Mouse (Mus musculus) heart, adult 11 months (tissue): Measurements from ENCODE around the gene Herc4.
A peak's percentile ranks its signal among the peaks of the same experiment; 100 is the strongest.

Experiments used
- DNase-seq: peaks from one replicate; pipeline ENCODE4 v3.0.0; 2022

Herc4 gene

DNA sequence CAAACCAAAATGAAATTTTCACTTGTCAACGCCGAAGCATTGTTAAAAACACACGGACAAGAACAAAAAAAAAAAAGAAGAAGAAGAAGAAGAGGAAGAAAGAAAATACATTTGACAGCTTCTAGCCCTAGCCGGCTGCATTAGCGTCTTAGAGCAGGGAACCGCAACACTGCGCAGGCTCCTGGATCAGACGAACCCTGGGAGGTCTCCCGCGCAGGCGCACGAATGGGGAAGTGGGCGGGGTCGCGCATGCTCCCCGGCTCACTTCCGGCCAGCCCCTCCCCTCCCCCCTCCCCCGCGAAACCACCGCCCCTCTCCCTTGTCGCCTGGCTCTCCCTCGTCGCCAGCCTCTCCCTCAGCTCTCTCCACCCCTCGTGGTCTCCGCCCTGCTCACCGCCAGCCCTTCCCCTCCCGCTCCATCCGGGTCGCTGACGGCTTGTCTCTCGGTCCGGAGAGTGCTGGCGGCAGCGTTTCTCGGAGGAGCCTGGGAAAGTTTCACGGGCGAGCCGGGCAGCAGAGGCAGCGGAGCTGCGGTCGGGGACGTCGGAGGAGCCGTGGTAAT is at the start of gene Herc4:
Herc4 (plus strand) TSS at position 318 of the 562 bp plus-strand sequence.
- DNase-seq, result peak; percentile 100

DNA sequence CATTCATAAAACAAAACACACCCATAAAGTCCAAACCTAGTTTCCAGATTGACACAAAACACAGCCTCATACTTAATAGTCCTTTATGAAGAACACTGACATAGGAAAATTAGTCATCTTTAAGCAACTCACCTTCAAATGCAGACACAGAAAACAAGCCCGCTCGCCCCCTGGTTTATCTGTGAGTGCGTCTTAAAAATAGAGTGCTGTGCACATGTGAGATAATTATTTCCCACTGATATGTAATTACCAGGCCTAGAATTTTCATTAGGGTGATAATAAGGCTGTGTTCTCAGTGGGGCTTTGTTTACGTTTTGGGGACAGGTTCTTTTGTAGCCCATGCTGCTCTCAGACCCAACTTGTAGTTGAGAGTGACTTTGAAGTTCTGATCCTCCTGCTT is 44.6 kb upstream of the Herc4 start:
- DNase-seq, result no peak

DNA sequence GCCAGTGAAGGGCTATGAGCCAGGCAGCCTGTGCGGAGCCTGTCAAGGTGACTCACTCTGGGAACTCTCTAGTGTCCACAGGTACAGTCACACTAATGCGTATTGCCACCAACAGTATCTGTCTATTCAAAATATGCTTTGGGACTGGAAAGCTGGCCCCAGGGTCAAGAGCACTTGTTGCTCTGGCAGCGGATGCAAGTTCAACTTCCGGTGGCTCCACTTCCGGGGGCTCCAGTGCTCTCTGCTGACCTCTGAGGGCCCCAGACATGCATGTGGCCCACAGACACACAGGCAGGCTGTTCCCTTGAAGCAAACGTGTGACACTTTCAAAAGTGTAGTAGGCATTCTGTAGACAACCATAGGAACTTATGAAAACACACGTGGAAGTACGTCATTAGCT is 42.1 kb upstream of the Herc4 start:
- peak; percentile 90 for DNase-seq

DNA sequence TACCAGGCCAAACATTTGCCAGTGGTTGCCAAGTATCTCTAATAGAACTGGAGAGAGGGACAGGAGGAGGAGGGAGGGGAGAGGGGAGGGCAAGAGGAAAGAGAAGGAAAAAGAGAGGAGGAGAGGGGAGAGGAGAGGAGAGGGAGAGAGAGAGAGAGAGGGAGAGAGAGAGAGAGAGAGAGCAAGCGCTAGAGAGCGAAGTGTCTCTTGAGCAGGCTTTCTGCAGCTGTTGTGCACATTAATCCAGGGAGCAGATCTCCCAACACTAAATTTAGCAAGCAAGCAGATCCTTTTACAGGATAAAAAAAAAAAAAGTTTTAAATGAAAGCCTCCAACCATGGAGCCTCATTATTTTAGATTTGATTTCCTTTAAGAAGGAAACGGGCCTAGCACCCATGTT is 40.6 kb upstream of the Herc4 start:
- no peak for DNase-seq

DNA sequence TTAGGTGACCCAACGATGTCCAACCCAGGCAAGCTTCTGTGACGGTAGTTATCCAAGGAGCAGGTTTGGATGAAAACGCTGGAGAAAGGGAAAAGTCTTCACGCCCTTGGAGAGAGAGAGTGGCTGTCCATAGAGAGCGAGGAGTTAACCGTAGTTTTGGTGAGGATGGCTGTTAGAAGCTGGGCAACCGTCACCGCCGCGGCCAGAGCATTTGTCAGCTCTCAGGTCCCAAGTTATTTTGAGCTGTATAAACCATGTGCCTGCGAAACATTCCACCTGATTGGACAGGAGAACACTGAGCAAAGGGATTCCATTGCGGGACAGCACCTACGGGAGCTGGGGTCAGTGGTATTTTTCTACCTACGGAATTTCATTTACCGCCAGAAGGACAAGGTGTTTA is 39.9 kb upstream of the Herc4 start, which contains the start of gene Mypn:
Mypn (minus strand) TSS at position 225 of the 400 bp plus-strand sequence.
- DNase-seq, result peak; percentile 95

DNA sequence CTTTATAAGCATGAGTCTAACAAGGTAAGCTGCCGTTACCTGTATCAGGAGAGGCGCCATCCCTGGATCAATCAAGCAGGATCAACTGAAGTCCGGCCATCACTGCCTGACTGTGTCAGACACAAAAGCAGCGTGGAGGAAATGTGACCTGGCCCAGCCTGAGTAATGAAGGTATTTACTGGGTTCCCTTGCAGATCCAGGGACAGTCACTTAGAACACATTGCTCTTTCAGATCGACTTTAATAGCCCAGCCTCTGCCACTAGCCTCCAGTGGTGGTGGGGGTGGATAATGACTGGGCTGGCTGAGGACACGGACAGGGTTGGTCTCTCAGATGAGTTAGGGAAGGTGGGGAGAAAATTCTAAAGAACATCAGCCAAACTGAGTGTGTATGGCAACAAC is 34.7 kb upstream of the Herc4 start:
- DNase-seq, result peak; percentile 75

DNA sequence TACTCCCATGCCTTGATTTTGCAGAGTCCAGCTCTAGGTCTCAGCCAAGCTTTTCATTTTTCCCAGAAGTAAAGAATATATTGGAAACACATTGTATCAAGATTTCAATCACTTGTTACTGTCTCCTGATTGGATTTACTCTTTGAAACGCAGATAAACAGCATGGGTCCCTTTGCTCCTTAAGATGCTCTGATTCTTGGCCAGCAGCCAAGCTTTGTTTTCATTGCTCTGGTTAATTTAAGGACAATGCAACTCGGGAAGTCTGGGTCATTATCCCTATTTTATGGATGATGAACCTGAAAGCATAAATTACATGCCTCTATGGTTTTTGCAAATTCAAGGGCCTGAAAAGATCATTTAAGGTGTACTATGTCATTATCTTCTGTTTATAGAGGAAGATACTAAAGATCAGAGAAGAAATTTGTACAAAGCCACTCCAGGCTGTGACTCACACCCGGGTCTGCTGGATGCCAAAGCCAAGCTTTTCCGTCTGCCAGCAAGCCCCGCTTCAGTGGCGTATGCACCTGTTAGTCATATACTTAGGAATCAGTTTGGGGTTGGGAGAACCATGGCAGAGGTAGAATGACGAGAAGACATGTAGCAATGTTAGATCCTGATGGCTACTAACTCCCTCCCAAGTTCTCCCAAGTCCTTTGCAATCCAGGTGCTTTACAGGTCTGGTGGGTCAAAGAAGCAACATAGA is 22.4 kb upstream of the Herc4 start:
- peak; percentile 50 for DNase-seq

DNA sequence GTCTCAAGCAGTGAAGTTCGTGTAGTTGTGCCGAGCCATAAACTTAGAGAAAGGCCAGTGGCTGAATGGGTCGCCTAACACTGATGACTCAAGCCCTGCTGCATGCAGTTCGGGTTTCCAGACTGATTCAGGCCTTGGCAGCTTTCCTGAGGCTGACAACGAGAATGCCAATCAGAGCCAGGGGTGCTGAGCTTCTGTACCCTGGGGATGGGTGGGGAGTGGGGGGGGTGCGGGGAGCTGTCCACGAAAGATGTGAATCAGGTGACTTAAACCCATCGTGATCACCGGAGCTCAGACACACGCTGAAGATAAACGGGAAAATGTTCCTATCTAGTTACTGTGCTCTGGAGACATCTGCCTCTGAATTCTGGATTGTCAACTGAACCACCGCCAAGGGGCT is 19.3 kb upstream of the Herc4 start:
- DNase-seq, result peak; percentile 48

DNA sequence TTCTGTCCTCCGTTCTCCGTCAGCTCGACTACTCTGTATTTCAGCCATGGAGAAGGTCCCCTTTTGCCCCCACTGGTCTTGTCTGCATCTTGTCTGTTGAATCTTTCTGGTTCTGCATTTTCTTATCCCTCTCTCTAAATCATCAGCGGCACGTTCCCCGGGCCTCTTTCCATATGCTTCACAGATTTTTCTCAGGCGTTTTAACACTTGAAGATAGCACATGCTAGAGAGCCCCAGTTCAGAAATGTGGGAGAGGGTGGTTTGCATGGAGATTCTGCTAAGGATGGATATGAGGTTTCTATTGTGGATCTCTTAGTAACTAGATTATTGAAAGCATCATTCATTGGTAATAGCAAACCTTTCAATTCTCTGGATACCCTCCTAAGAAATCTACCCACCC is 13.3 kb upstream of the Herc4 start:
- peak; percentile 78 for DNase-seq

DNA sequence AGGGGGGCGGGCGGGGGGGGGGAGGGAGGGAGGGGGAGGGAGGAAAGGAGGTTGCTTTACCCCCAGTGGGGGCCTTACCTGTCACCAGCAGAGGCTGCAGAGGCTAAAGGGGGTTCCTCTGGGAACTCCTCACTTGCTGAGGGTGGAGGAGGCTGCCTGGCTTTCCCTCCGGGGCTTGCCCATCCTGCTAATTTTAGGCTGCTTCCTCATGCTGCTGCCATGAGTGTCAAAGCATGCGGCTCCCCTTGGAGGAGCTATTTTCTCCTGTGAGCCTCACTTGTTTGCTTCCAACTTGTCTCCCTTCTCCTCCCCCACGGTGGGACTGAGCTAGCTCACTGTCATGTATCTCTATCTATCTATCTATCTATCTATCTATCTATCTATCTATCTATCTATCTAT is 12.8 kb upstream of the Herc4 start:
- peak; percentile 95 for DNase-seq

DNA sequence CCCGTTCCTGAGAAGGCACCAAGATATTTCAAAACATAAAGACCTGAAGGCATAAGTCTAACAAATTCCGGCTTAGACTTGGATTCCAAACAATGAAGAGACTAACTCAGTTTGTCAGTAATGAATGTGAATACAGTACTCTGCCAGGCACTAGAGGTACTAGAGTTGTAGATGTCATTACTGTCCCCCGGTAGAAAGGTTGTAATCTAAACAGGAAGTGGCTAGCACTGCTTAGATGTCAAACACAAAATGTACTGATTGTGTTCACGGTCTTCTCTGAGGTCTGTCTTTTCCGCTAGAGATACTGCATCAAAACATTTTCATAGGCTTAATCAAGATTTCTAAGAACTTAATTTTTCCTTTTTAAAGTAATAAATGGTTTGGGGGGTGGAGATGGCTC is 12.0 kb upstream of the Herc4 start:
- DNase-seq, result no peak

DNA sequence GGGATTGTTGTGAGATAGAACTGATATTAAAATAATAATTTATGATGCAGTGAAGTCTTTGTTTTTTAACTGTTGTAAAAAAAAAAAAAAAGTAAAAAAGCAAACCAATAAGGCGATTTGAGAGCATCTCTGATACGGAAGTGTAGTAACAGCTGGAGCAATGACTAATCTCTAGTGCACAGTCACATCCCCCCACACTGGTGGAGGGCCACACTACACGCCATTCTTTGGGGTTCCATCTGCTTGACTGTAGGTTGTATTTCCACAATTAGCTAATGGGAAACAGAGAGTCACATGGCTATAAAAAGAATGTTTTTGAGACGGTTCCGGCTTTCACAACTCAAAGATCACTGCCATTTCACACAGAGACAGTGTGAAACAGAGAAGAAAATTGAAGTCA is 9.5 kb upstream of the Herc4 start:
- peak; percentile 78 for DNase-seq

DNA sequence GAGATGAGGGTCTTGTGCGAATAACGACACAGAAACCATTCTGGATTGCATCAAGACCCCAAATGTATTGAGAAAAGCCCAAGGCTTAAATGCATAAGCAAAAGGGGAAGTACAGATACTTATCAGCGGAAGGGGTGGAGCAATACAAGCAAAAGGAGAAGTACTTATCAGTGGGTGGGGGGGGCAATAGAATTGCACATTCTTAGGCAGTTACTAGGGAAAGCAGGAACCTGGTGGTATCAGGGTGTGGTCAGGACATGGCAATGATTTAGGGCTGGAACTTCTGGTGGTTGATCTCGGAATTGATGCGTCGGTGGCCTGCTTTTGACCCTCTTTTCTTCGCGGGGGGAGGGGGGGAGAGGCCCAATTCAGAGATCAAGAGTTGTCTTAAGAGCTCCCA is 7.7 kb upstream of the Herc4 start:
- DNase-seq, result no peak

DNA sequence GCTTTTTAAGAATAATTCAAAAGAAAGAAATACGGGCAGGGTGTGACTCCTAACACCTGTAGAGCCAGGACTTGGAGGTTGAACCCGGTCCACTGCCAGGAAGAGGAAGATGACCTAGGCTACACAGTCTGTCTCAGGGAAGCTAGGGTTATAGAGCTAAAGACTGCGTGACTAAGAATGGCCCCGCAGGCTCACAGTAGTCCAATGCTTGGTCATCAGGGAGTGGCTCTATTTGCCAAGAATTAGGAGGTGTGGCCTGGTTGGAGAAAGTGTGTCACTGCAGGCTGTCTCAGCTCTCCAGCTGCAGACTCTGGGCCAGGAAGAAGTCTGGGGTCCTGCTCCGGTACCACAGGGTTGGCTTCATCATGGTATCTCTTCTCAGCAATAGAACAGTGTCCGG is 6.9 kb upstream of the Herc4 start:
- DNase-seq, result peak; percentile 43

DNA sequence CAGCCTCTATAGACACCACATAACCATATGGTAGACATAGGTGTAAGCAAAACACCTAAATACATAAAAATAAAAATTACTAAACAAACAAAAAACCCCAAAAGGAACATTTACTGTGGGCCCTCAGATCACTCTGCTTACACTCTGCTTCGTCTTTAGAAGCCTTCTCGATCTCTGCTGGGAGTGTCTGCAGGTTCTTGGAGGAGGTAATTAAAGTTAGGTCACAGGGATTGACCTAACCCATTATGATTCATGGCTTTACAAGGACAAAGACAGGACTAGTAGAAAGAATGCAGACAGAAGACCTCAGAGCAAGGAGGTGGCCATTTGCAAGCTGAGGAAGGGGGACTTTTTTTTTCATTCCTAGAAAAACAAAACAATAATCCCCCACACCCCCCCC is 6.4 kb upstream of the Herc4 start:
- no peak for DNase-seq

DNA sequence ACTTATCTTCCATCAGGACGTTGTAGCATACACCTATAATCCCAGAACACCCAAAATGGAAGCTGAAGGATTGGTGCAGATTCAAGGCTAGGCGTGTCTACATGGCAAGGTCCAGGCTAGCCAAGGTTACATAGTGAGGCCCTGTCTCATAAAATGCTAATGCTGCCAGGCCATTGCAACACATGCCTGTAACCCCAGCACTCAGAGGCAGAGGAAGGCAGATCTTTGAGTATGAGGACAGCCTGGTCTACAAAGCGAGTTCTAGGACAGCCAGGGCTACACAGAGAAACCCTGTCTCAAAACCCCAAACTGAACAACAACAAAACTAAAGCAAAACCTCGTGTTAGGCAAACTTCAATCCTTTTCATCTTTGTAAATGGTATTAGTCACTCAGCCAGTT is 5.5 kb upstream of the Herc4 start:
- DNase-seq, result no peak

DNA sequence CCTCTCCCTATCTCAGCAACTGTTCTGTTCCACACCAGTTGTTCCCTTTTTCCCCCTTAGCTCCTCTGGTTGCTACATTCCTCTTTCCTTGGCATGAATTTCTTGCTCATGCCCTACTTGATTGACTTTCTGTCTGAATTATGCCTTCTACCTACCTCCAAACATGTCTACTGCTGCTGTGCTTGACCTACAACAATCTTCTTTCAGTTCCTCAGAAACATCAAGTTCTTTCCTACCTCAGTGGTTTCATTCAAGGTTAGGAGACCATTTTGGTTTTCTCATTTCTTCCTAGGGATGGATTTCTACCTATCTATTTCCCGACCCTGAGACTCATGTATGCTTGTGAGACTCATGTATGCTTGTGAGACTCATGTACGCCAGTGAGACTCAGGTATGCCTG is 3.8 kb upstream of the Herc4 start:
- DNase-seq, result peak; percentile 68

DNA sequence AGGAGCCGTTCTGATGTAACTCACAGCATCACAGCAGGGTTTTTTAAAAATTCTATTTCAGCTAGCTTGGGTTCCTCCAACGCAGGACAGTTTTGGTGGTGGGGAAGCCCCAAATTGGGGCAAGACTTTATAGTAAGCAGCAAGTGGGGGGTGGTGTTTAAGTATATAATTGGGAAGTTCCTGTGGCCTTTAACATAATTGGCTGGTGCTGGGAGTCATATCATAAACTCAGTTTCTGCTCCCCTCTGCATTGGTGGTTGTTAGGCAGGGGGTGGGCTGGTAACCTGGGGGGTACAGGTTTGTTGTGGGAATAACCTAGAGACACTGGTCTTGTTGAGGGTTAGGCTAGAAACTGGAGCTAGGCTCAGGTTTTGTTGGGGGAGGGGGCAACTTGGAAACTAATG is 2.7 kb upstream of the Herc4 start:
- DNase-seq, result peak; percentile 82

DNA sequence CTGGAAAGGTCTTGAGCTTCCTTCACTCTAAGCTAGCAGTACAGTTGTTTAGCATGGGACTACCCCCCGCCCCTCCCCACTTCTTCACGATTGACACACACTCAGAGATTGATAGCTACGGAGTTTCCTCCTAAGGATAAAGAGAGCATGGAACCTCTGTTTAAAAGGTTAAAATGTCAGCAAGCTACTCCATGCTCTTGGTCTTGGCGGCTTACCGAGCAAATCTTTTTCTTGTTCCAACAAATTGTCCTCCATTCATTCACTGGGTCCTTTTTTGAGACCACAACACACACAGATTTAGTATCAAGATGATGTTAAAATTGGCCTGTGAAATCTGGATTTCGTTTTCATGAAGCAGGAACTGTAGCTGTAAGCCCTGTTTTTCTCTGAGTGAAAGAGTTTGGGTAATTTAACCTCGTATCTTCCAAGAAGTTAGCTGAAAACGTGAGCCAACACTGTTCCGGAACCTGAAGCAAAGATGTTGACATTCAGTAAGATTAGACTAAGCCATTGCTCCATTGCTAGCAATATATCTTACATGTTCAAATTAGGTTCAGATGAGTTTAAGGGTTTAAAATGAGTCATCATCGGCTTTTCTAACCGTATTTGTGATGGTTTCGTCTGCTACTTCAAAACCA is 693 bp upstream of the Herc4 start:
- no peak for DNase-seq

DNA sequence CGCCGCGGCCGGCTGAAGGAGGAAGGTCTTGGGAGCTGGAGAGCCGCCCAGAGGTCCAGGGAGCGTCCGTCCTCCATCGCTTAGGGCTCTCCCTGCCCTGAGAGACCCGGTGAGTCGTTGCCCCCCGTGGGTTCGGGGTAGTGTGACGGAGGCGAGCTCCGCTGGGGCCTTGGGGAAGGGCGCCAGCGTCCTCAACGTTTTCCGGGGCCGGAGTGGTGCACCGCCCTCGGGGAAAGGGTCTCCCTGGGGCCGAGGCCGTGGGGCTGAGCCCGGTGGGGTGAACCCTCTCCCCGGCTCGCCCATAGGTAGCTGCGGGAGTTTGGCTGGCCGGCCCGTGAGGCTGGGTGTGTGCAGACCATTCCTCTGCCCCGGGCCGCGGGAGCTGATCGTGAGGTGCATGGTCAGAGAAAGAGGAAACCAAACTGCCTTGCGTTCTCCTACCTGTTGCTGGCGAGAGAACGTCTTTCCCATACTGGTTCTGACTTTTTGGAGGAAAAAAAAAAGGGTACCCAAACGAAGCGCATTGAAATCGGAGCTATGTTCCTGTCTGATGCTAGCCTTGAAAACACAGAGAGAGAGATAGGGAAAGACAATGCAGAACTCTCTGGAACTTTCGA is 553 bp downstream of the Herc4 start:
- no peak for DNase-seq

DNA sequence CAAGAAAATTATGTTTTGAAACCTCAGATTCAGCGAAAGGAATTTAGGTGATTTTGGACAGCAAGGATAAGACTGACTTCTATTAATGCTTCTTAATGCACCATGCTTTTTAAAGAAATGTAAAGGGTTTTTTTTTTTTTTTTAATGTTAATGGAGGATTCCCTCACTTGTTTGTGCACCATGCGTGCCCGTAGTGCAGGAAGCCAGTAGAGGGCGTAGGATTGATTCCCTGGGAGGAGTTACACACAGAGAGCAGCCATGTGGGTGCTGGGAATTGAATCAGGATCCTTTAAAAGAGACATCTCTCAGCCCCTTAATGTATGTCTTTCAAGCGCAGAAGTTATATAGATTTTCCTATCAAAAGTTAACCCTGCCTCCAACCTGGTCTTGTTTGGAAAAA is 1.1 kb downstream of the Herc4 start:
- no peak for DNase-seq

DNA sequence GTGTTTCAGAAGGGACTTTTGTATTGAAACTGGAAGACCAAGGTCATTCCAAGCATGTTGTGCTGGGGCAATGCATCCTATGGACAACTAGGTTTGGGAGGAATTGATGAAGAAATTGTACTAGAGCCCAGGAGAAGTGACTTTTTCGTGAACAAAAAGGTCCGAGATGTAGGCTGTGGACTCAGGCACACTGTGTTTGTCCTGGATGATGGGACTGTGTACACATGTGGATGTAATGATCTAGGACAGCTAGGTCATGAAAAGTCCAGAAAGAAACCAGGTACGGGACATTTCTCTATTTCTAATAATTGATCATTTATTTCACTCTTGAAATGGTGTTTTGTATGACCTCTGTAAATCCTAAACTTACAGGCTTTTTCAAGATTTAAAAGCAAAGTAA is 2.2 kb downstream of the Herc4 start:
- peak; percentile 62 for DNase-seq

DNA sequence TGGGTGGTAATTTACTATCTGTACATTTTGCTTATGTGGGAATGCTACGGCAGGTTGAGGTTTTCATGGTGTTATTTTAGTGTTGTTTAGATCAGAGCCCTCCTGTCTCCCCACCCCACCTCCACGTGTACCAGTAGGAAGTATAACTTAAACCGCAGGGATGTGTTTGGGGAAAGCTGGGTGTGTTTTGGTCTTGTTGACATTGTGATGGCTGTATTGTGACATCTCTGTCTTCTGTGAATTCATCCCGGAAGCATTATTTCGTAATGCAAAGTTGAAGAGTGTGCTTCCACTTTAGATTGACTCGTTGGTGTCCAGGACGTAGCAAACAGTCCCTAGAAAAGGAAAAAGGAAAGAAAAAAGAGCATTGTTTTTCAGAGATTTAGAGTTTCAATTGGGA is 3.8 kb downstream of the Herc4 start:
- DNase-seq, result peak; percentile 87

DNA sequence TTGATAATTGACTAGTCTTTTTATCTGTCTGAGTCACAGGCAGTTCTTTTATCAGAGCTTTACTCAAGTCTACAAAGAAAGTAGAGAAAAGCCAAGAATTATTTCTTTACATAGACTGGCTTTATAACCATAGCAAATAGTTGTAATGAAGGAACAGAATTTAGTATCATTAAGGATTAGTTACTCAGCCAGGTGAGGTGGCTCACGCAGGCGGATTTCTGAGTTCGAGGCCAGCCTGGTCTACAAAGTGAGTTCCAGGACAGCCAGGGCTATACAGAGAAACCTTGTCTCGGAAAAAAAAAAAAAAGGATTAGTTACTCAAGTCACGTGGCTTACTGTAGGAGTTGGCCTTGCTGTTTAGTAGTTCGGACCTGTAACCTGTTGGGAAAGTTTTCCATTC is 4.8 kb downstream of the Herc4 start:
- DNase-seq, result peak; percentile 55
